Mouse (Mus musculus) cortical plate, adult 2 months (tissue): ENCODE data around the gene Snx29. TPM values are rescaled to one million over a fixed set of nuclear protein-coding genes. Genes with fewer than 3 reads are reported as not detected.

Experiments
- H3K27ac ChIP-seq: fragments of 200-500 bp; 2 replicates; pipeline ENCODE4 v1.5.1; 2012; ENCODE audit warnings: low read length, control low read depth, inconsistent platforms; ENCODE audit not compliant: insufficient read depth
- H3K4me1 ChIP-seq: fragments of 200-500 bp; 2 replicates; pipeline ENCODE4 v1.6.1; 2011; ENCODE audit warnings: low read length; ENCODE audit not compliant: control insufficient read depth, insufficient read depth
- H3K4me3 ChIP-seq: fragments of 200-500 bp; 2 replicates; pipeline ENCODE4 v1.5.1; 2011; ENCODE audit warnings: mild to moderate bottlenecking, low read length, control low read depth; ENCODE audit not compliant: insufficient read depth
- CTCF ChIP-seq: fragments of 200-500 bp; IDR thresholded peaks from 2 replicates; pipeline ENCODE4 v1.5.1; 2011; ENCODE audit warnings: mild to moderate bottlenecking, control low read depth, low read length; ENCODE audit not compliant: insufficient read depth; ENCODE audit errors: extremely low read depth
- POLR2A ChIP-seq: fragments of 200-500 bp; IDR thresholded peaks from 2 replicates; pipeline ENCODE4 v1.6.1; 2011; ENCODE audit warnings: mild to moderate bottlenecking, low read length, control low read depth; ENCODE audit not compliant: insufficient read depth; ENCODE audit errors: extremely low read depth
- polyA plus RNA-seq: library from polyadenylated mRNA; depleted of rRNA; stranded (reverse); fragments of >200 nt; gene quantifications from 2 replicates; pipeline ENCODE4 v1.2.3, GENCODE M21; 2012; rRNA removed

The Snx29 gene
- polyA plus RNA-seq, 1 experiment, result 7.2 TPM

DNA sequence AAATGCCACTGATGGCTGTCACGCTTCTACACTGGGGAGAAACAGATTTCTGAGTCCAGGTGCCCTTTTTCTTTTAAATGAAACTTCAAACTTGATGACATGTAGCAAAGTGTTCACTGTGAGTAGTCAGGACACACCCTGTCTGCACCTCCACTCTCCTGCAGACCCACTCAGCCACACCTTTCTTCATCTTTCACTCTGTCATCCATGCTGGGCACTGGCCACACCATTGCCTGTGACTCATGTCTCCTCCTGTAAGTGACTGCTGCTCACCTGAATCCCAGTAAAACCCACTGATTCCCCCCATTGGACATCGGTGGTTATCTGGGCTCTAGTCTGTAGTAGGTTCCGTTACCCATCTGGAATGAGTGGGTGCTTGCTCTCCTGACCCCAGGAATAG lies 467.8 kb downstream of the Snx29 start:
- H3K27ac ChIP-seq, result no peak overlapping the region
- TF ChIP-seq POLR2A, result no peak
- no peak for TF ChIP-seq CTCF
- no peak overlapping the region for H3K4me3 ChIP-seq
- H3K4me1 ChIP-seq, result no peaks in the 10 kb centered on the region

DNA sequence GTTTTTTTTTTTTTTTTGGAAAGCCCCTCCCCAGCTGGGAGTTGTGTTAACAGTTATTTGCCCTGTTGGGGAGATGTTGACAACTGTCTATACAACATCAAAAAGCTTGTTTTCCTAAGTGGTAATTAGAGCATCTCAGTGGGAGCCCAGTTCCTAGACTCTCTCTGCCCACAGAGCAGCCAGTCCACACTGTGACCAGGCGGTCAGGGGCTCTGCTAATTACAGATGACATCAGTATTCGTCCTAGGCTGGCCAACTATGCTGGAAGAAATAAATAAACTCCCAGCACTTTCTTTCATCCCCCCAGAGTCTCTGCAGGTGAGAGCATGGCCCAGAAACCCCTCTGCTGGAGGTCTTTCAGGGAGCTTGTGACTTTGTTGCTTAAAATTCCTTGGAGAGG lies 470.7 kb downstream of the Snx29 start:
- Histone ChIP-seq H3K27ac (no peak overlapping the region), H3K4me1 (no peaks in the 10 kb centered on the region), H3K4me3 (no peak overlapping the region)
- no peak for TF ChIP-seq POLR2A
- no peak for TF ChIP-seq CTCF

- no peak overlapping the region for H3K4me3 ChIP-seq
- H3K4me1 ChIP-seq, result no peaks in the 10 kb centered on the region
- no peak for TF ChIP-seq CTCF
- no peak for TF ChIP-seq POLR2A
- H3K27ac ChIP-seq, result no peak overlapping the region
These were observed 471.9 kb downstream of the Snx29 start for GRCm38 (mm10) chr16:11794628-11795027.

DNA sequence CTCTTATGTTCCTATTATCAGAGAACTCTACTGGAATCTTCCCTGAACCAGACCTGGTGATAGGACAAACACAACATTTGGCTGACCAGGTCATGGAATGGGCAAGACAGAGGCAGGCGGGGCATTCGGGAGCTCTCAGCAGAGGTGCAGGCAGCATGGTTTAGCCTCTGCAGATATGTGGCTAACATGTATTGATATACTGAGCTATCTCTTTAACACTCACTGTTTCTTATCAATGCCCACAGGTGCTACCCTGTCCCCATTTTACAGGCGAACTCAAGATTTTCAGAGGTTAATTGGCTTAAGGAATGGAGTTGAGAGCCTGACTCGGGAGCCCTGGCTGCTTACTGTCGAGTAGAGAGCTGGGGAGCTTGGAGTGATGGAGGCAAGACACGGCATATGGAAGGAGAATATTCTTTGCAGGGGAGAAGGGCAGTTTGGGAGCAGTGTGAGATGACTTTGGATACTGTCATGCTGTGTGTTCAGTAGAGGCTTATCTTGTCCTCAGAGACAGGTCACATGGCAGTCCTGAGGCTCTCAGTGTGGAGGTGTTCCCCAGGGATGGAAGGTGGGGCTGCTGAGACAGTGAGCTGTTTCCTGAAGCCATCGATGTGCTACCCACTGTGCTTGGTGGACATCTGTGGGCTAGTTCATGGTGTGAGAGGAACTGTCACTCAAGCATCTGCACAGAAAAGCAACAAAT lies 473.2 kb downstream of the Snx29 start:
- TF ChIP-seq POLR2A (no peak), CTCF (no peak)
- H3K4me1 ChIP-seq, result no peaks in the 10 kb centered on the region
- no peak overlapping the region for H3K4me3 ChIP-seq
- H3K27ac ChIP-seq, result no peak overlapping the region

DNA sequence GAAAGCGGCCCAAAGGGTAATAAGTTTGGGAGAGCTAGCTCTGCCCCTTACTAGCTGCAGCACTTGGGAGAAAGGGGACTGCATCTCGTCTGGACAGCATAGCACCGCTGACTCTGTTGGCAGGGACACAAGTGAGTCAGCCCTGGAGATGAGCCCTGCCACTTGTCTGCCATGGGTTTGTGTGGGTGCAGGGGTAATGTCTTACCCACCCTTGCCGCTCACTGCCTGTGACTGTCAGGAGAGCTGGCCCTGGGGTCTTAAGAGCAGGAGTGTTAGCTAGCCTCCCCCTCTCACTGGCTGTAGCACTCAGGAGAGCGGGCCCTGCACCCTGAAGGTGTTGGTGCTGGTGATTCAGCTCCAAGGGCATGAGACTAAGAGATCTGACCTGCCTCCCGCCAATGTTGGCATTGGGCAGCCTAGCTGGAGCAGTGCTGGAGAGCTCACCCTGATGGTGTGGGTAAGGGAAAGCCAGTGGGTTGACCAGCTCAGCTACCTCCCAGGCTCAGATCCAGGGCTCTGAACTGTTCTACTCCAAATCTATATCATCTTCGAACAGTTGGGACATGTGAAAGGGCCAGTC lies 479.3 kb downstream of the Snx29 start:
- no peak for TF ChIP-seq POLR2A
- no peak for TF ChIP-seq CTCF
- no peaks in the 10 kb centered on the region for H3K4me1 ChIP-seq
- no peak overlapping the region for H3K4me3 ChIP-seq
- H3K27ac ChIP-seq, result no peak overlapping the region

Other genes with a start within 250 kb of the Snx29 start
- 24.2 and 25.2 TPM in 2 replicates for gene Txndc11, start 188.3 kb upstream of the Snx29 start, polyA plus RNA-seq
- gene Zc3h7a, start 146.5 kb upstream of the Snx29 start, polyA plus RNA-seq, result 76.4 and 77.7 TPM in 2 replicates
- 38.6 and 38.9 TPM in 2 replicates for gene Rsl1d1, start 119.6 kb upstream of the Snx29 start, polyA plus RNA-seq
- gene Gspt1, start 68.6 kb upstream of the Snx29 start, polyA plus RNA-seq, result 40.8 and 43.4 TPM in 2 replicates
- 1.1 and 1.2 TPM in 2 replicates for gene Tnfrsf17, start 9.1 kb upstream of the Snx29 start, polyA plus RNA-seq